Mouse (Mus musculus) CH12.LX (cell line): ENCODE data around the gene Tram2.

Source experiments
- CTCF ChIP-seq, 2 experiments: IDR thresholded peaks in 1 of 2; conservative IDR thresholded peaks in 1 of 2; 2 replicates each; pipeline ENCODE4 v1.5.1; 2011 to 2012; ENCODE audit warnings: low read depth in 2 of 2, low read length in 2 of 2, improper control_type of control experiment in 1 of 2, inconsistent platforms in 1 of 2, mild to moderate bottlenecking in 1 of 2, moderate library complexity in 1 of 2
- EP300 ChIP-seq: IDR thresholded peaks from 2 replicates; pipeline ENCODE4 v1.6.1; 2011; ENCODE audit warnings: low read length, improper control_type of control experiment
- GABPA ChIP-seq: IDR thresholded peaks from 2 replicates; pipeline ENCODE4 v1.6.1; 2012; ENCODE audit warnings: low read depth, low read length, improper control_type of control experiment, inconsistent platforms; ENCODE audit not compliant: insufficient replicate concordance
- MAX ChIP-seq: IDR thresholded peaks from 2 replicates; pipeline ENCODE4 v1.6.1; 2011; ENCODE audit warnings: low read length, improper control_type of control experiment
- MEF2A ChIP-seq: IDR thresholded peaks from 2 replicates; pipeline ENCODE4 v1.6.1; 2014; ENCODE audit warnings: low read depth, mild to moderate bottlenecking, inconsistent platforms, low read length, improper control_type of control experiment, borderline replicate concordance
- NELFE ChIP-seq: IDR thresholded peaks from 2 replicates; pipeline ENCODE4 v1.6.1; 2011; ENCODE audit warnings: low read depth, low read length, improper control_type of control experiment
- POLR2A ChIP-seq: IDR thresholded peaks from 2 replicates; pipeline ENCODE4 v1.6.1; 2011; ENCODE audit warnings: low read depth, mild to moderate bottlenecking, improper control_type of control experiment, low read length
- POLR2AphosphoS2 ChIP-seq: IDR thresholded peaks from 2 replicates; pipeline ENCODE4 v1.6.1; 2011; ENCODE audit warnings: low read depth, low read length, improper control_type of control experiment
- ZNF384 ChIP-seq: IDR thresholded peaks from 2 replicates; pipeline ENCODE4 v1.6.1; 2012; ENCODE audit warnings: low read depth, low read length, improper control_type of control experiment, inconsistent platforms

DNA sequence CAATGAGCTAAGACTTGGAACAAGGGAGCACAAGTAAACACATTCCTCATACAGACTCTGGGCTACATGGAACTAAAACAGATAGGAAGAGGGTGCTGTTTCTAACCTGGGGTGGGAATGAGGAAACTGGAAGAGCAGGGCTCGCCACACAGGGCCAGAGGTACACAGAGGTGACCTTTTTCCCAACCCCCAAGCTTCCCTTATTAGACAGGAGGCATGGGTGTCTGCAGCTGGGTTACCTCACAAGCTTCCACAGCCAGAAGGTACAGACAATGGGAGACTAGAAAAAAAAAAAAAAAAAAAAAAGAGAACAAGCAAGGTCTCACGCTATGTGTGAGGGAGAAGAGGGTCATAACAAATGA, 81.7 kb downstream of the Tram2 start:
- TF ChIP-seq MEF2A (no peak), CTCF (conservative IDR thresholded peaks at IDR 0.05 in 1 of 2, IDR thresholded peaks at IDR 0.05 in 1 of 2; ENCODE audit: low read depth in 2 of 2, low read length in 2 of 2) (no peak), EP300 (no peak), ZNF384 (no peak), POLR2A (no peak), NELFE (no peak), MAX (no peak), GABPA (no peak), POLR2AphosphoS2 (no peak)
